Mouse (Mus musculus): Measurements from ENCODE around the gene Rcc1l. TPM values are rescaled to one million over a fixed set of nuclear protein-coding genes. Genes with fewer than 3 reads are reported as not detected.

The Rcc1l gene
- polyA plus RNA-seq, 1 experiment, result 14.5 TPM

DNA sequence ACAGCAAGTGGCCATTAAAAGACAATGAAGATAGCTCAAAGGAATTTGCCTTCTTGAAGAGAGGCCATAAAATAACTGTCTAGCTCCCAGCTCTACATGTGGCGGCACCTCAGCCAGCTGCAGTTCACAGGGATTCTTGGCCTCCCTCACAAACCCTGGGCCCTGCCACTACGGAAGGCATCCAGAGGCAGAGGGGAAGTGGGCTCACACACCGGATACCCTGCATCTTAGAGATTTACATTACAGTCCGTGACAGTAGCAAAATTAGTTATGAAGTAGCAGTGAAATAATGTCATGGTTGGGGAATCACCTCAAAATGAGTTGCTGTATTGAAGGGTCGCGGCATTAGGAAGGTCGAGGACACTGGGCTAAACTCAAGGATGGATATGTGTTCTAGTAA, 12.0 kb upstream of the Rcc1l start:
- H3K4me3 ChIP-seq (ENCODE audit: insufficient read depth, low read length), result no peak overlapping the region
- H3K4me1 ChIP-seq (ENCODE audit: control insufficient read depth, insufficient read depth, low read length), result no peaks in the 10 kb centered on the region
- TF ChIP-seq CTCF (IDR thresholded peaks at IDR 0.05; ENCODE audit: extremely low read depth, insufficient read depth, low read length) (no peak), POLR2A (IDR thresholded peaks at IDR 0.05; ENCODE audit: extremely low read depth, insufficient read depth, low read length) (no peak)

DNA sequence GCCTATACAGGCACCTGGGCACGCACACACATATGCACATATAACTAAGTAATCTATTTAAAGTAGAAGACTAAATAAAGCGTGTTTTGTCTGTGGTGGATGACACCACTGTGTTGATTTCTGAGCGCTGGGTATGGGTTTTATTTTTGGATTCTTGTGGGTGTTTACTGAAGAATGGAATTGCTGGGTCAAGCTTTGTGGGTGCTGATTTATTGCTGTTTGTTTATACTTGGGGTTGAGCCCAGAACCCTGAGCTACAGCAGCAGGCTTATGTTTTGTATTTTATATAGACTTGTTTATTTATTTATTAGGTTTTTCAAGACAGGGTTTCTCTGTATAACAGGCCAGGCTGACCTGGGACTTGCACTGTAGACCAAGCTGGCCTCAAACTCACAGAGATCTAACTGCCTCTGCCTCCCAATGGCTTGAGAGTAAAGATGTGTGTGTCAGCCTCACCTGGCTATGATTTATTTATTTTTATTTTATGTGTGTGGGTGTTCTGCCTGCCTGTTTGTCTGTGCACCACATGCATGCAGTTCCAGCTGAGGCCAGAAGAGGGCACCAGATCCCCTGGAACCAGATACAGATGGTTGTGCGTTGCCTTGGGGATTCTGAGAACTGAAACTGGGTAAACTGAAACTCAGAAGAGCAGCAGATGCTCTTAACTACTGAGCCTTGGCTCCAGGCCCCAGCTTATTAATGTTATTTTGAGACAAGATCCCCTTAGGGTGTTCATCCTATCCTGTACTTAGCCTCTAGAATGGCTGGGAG, 10.6 kb upstream of the Rcc1l start:
- TF ChIP-seq POLR2A (IDR thresholded peaks at IDR 0.05; ENCODE audit: extremely low read depth, insufficient read depth, low read length), result no peak
- peak; percentile 83 for TF ChIP-seq CTCF (IDR thresholded peaks at IDR 0.05; ENCODE audit: extremely low read depth, insufficient read depth, low read length)
- Histone ChIP-seq H3K4me3 (ENCODE audit: insufficient read depth, low read length) (no peak overlapping the region), H3K27ac (ENCODE audit: insufficient read depth, low read length) (no peak overlapping the region), H3K4me1 (ENCODE audit: control insufficient read depth, insufficient read depth, low read length) (peaks cover 6% of the 10 kb centered on the region)

More for the DNA sequence above, 12.0 kb upstream of the Rcc1l start:
- no peak overlapping the region for H3K27ac ChIP-seq (ENCODE audit: insufficient read depth, low read length)

DNA sequence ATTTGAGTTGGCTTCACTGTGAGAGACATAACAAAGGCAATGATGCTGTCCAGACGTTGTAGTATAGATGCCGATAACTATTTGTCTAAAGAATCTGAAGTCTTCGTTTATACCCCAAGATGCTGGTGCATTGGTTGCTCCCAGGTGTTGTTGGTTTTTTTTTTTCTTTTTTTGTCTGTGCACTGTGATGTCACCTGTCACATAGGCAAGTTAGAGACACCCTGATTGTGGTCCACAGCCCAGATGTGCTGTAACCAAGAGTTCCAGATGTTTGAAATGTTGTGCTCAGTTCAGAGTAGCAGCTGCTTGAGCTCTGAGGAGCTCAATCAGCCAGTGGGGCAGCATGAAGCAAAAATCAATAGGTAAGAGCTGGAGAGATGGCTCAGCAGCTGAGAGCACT, 9.5 kb upstream of the Rcc1l start:
- H3K4me1 ChIP-seq (ENCODE audit: control insufficient read depth, insufficient read depth, low read length), result peaks cover 6% of the 10 kb centered on the region
- H3K27ac ChIP-seq (ENCODE audit: insufficient read depth, low read length), result no peak overlapping the region
- TF ChIP-seq CTCF (IDR thresholded peaks at IDR 0.05; ENCODE audit: extremely low read depth, insufficient read depth, low read length) (no peak), POLR2A (IDR thresholded peaks at IDR 0.05; ENCODE audit: extremely low read depth, insufficient read depth, low read length) (no peak)
- H3K4me3 ChIP-seq (ENCODE audit: insufficient read depth, low read length), result no peak overlapping the region

DNA sequence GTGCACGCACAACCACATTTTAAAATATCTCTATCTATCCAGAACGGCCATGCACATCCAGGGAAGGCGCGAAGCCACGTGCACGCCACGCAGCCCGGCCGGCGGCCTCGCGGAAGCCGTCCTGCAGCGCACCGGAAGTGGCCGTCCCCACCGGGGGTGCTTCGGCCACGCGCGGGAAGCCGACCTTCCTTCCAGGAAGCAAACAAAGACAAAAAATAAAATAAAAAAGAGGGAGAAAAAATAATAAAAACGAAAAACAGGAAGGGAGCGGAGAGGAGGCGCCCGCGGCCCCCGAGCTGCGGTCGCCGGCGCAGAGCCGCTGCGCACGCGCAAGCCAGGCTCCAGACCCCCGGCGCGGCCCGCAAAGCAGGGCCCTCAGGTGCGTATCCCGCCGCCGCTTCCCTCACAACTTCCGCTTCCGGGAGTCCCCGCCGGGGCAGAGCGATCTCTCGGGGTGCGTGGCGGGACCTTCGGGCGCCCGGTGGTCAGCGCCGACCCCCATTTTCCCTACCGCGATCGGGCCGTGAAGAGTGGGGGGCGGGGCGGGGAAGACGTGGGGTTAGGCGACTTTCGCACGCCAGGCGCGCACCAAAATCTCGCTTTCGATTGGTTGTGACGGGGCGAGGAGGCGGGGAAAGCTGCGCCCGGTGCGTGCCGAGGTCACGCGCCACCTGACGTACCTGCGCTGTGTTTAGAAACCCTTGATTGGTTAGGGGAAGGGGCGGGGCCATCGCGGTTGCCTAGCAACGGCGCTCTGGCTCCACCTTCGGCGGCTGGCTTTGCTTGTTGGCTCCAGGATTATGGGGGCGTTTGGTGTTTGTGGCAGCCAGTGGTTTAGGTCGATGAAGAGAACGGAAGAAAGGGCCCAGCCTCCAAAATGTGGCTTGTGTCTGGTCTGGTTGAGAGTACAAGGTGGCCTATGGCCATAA, 7.6 kb upstream of the Rcc1l start, which contains the start of gene Gtf2ird2:
Gene Gtf2ird2, plus strand, starts transcription at position 140 of the 929 bp plus-strand sequence.
- peak within 1 kb of the TSS; percentile 40 for H3K4me3 ChIP-seq (ENCODE audit: insufficient read depth, low read length)
- peaks cover 6% of the 10 kb centered on the region for H3K4me1 ChIP-seq (ENCODE audit: control insufficient read depth, insufficient read depth, low read length)
- peak within 1 kb of the TSS; percentile 95 for H3K27ac ChIP-seq (ENCODE audit: insufficient read depth, low read length)
- TF ChIP-seq CTCF (IDR thresholded peaks at IDR 0.05; ENCODE audit: extremely low read depth, insufficient read depth, low read length), result no peak
- TF ChIP-seq POLR2A (IDR thresholded peaks at IDR 0.05; ENCODE audit: extremely low read depth, insufficient read depth, low read length), result peak; percentile 51; the same call in 1 of the 2 replicates

DNA sequence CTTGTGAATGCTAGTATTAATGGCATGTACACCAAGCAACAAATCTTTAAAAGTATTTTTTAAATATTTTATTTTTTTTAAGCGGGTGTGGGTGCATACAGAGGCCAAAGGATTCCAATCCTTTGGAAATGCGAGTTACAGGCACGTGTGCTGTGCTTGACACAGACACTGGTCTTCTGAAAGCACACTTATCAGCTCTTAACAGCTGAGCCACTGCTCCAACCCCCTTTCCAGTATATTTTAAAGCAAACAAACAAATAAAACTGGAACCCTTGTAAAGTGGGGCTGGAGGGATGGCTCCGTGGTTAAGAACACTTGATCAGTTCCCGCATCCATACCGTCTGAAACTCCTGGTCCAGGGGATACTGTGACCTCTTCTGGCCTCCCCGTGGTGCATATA, 6.6 kb upstream of the Rcc1l start:
- Histone ChIP-seq H3K4me3 (ENCODE audit: insufficient read depth, low read length) (peak overlapping the region; percentile 40), H3K27ac (ENCODE audit: insufficient read depth, low read length) (no peak overlapping the region), H3K4me1 (ENCODE audit: control insufficient read depth, insufficient read depth, low read length) (peaks cover 6% of the 10 kb centered on the region)
- TF ChIP-seq POLR2A (IDR thresholded peaks at IDR 0.05; ENCODE audit: extremely low read depth, insufficient read depth, low read length), result no peak
- no peak for TF ChIP-seq CTCF (IDR thresholded peaks at IDR 0.05; ENCODE audit: extremely low read depth, insufficient read depth, low read length)

DNA sequence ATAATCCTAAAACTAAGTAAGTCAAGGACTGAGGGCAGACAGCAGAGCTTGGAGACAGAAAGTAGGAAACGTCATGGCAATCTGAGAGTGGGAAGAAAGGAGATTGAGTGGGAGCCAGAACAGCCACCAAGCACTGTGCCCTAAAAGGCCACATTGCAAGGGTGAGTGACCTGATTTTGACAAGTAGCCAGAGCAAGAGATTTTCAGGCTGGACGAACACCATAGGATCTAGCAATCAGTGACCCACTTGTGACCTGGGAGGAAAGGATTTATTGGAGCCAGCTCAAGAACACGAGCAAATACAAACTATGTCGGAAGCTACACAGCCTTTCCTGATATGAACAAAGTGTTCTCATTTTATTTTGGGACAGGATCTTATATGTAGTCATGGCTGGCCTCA, 6.2 kb upstream of the Rcc1l start:
- no peak overlapping the region; the same call in 1 of the 2 replicates for H3K4me3 ChIP-seq (ENCODE audit: insufficient read depth, low read length)
- H3K4me1 ChIP-seq (ENCODE audit: control insufficient read depth, insufficient read depth, low read length), result peaks cover 6% of the 10 kb centered on the region
- TF ChIP-seq CTCF (IDR thresholded peaks at IDR 0.05; ENCODE audit: extremely low read depth, insufficient read depth, low read length), result no peak
- TF ChIP-seq POLR2A (IDR thresholded peaks at IDR 0.05; ENCODE audit: extremely low read depth, insufficient read depth, low read length), result no peak
- no peak overlapping the region for H3K27ac ChIP-seq (ENCODE audit: insufficient read depth, low read length)

DNA sequence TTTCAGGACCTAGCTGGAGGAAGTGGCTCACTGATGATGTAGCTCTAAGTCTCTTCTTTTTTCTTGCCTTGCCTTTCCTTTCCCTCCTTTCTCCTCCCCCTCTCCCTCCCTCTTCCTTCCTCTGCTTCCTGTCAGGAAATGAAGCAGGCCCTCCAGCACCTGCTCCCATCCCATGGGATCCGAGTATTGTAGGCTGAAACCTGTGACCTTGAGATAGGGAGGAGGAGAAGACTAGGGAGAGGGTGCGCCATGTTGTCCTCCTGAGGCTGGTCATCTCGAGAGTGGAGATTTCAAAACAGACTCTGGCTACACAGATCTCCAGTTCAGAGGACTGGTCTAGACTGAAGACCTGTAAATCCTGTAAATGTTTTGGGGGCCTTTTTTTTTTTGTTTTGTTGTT, 5.6 kb upstream of the Rcc1l start:
- Histone ChIP-seq H3K27ac (ENCODE audit: insufficient read depth, low read length) (no peak overlapping the region), H3K4me1 (ENCODE audit: control insufficient read depth, insufficient read depth, low read length) (peaks cover 6% of the 10 kb centered on the region), H3K4me3 (ENCODE audit: insufficient read depth, low read length) (no peak overlapping the region)
- TF ChIP-seq CTCF (IDR thresholded peaks at IDR 0.05; ENCODE audit: extremely low read depth, insufficient read depth, low read length) (no peak), POLR2A (IDR thresholded peaks at IDR 0.05; ENCODE audit: extremely low read depth, insufficient read depth, low read length) (no peak)

DNA sequence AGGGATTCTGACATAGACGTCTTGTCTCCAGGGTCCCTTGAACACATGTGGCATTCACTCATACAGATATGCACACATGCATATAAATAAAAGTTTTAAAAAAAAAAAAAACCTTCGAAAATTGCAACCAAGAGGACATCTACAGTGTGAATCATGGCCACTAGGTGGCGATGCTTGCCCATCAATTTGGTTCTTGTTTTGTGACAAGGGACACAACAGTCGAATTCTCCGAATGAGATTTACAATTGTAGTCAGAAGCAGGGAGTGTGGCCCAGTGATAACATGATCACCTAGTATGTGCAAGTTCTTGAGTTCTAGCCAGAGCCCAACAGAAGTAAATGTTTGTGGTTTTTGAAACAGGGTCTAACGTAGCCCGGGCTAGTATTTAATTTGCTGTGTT, 3.3 kb upstream of the Rcc1l start:
- Histone ChIP-seq H3K27ac (ENCODE audit: insufficient read depth, low read length) (no peak overlapping the region), H3K4me1 (ENCODE audit: control insufficient read depth, insufficient read depth, low read length) (peaks cover 8% of the 10 kb centered on the region), H3K4me3 (ENCODE audit: insufficient read depth, low read length) (no peak overlapping the region)
- TF ChIP-seq CTCF (IDR thresholded peaks at IDR 0.05; ENCODE audit: extremely low read depth, insufficient read depth, low read length) (peak; percentile 85), POLR2A (IDR thresholded peaks at IDR 0.05; ENCODE audit: extremely low read depth, insufficient read depth, low read length) (no peak)

DNA sequence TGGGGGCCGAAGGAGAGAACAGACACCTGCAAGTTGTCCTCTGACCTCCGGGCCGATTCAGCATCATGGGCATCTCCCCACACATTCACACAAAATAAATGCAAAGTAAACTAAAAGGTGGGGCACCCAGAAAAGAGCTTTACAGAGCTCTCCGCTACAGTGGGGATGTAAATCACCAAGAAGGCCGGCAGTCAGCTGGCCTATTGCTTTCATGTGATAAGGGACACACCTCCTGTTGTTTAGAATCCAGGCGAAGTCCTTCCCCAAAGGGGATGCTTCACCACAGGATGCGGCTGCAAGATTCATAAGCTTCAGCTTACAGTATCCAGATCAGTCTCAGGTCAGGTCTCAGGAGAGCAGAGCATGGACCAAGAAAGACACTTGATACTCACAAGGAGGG, 2.0 kb upstream of the Rcc1l start:
- Histone ChIP-seq H3K4me3 (ENCODE audit: insufficient read depth, low read length) (no peak overlapping the region), H3K27ac (ENCODE audit: insufficient read depth, low read length) (no peak overlapping the region), H3K4me1 (ENCODE audit: control insufficient read depth, insufficient read depth, low read length) (peaks cover 8% of the 10 kb centered on the region)
- TF ChIP-seq POLR2A (IDR thresholded peaks at IDR 0.05; ENCODE audit: extremely low read depth, insufficient read depth, low read length), result no peak

All from cortical plate, adult 2 months (tissue).